Mouse (Mus musculus) kidney, adult 2 months (tissue): ENCODE results near the gene Ap1b1.

Experiments
- CTCF ChIP-seq: fragments of 200-500 bp; conservative IDR thresholded peaks from 2 replicates; pipeline ENCODE4 v1.5.1; 2011; ENCODE audit warnings: low read depth, mild to moderate bottlenecking, control low read depth, low read length, moderate library complexity, mixed read lengths; ENCODE audit not compliant: insufficient read depth, insufficient read length
- POLR2A ChIP-seq: fragments of 200-500 bp; IDR thresholded peaks from one replicate; pipeline ENCODE4 v1.6.1; 2011; ENCODE audit warnings: low read depth, low read length, control low read depth

DNA sequence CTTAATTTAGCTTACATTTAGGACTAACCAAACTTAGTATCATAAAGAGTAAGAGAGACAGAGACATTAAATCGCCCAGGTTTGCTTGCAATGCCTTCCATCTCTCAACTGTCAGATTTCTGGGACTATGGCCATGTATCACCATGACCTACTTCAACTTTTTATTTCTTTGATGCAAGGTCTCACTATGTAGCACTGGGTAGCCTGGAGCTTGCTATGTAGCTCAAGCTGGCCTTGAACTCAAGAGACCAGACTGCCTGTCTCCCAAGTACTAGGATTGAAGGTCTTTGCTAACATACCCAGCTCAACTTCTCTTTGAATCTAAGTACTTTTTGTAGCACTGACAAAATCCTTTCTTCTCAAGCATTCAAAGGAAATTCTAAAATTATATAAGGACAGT is 102.5 kb downstream of the Ap1b1 start:
- TF ChIP-seq CTCF (no peak), POLR2A (no peak)
